Mouse (Mus musculus): ENCODE data around the gene Ptch2. TPM values are rescaled to one million over a fixed set of nuclear protein-coding genes. Genes with fewer than 3 reads are reported as not detected.

The Ptch2 gene
- total RNA-seq (2021) = 7.9 and 8.3 TPM in 2 replicates
- long read RNA-seq, experiment 1, full-length matches to known transcripts = 2 of 9 reads
- long read RNA-seq, experiment 1, partial matches to known transcripts = 4 of 9 reads
- long read RNA-seq, experiment 1, other reads (novel, unspliced or antisense) = 3 of 9 reads
- long read RNA-seq, experiment 2, full-length matches to known transcripts = 2 of 2 reads
- long read RNA-seq, experiment 2, partial matches to known transcripts = 0 of 2 reads
- long read RNA-seq, experiment 2, other reads (novel, unspliced or antisense) = 0 of 2 reads

GRCm38 (mm10) chr4:117095551-117096452, at the start of gene Ptch2:
Gene Ptch2, plus strand, starts transcription at chr4:117096075.
- DNase-seq = peak; percentile 88

GRCm38 (mm10) chr4:117048836-117049235, 47.0 kb upstream of the Ptch2 start:
- peak; percentile 51 for DNase-seq

- DNase-seq = no peak
Observed at GRCm38 (mm10) chr4:117049485-117049884, 46.4 kb upstream of the Ptch2 start.

GRCm38 (mm10) chr4:117052626-117053025, 43.2 kb upstream of the Ptch2 start:
- DNase-seq = no peak

- DNase-seq = no peak
Observed at GRCm38 (mm10) chr4:117053956-117054355, 41.9 kb upstream of the Ptch2 start.

GRCm38 (mm10) chr4:117056102-117056501, 39.8 kb upstream of the Ptch2 start:
- no peak for DNase-seq

- no peak for DNase-seq
Observed at GRCm38 (mm10) chr4:117056514-117056913, 39.4 kb upstream of the Ptch2 start.

GRCm38 (mm10) chr4:117058512-117058911, 37.4 kb upstream of the Ptch2 start:
- no peak for DNase-seq

GRCm38 (mm10) chr4:117062700-117063390, 33.0 kb upstream of the Ptch2 start:
- no peak for DNase-seq

GRCm38 (mm10) chr4:117068035-117068434, 27.8 kb upstream of the Ptch2 start:
- DNase-seq = no peak

- no peak for DNase-seq
Observed at GRCm38 (mm10) chr4:117069647-117070046, 26.2 kb upstream of the Ptch2 start.

GRCm38 (mm10) chr4:117070624-117071023, 25.3 kb upstream of the Ptch2 start:
- no peak for DNase-seq

- DNase-seq = no peak
Observed at GRCm38 (mm10) chr4:117071183-117071582, 24.7 kb upstream of the Ptch2 start.

GRCm38 (mm10) chr4:117087948-117088640, 7.8 kb upstream of the Ptch2 start:
- peak; percentile 71 for DNase-seq

- no peak for DNase-seq
Observed at GRCm38 (mm10) chr4:117090586-117090985, 5.3 kb upstream of the Ptch2 start.

- DNase-seq = no peak
Observed at GRCm38 (mm10) chr4:117094626-117095361, 1.1 kb upstream of the Ptch2 start.

GRCm38 (mm10) chr4:117096666-117097065, 791 bp downstream of the Ptch2 start:
- DNase-seq = peak; percentile 40

GRCm38 (mm10) chr4:117097969-117098763, 2.3 kb downstream of the Ptch2 start:
- DNase-seq = no peak

- DNase-seq = no peak
Observed at GRCm38 (mm10) chr4:117098764-117099036, 2.8 kb downstream of the Ptch2 start.

GRCm38 (mm10) chr4:117100036-117100435, 4.2 kb downstream of the Ptch2 start:
- DNase-seq = no peak

GRCm38 (mm10) chr4:117101218-117101617, 5.3 kb downstream of the Ptch2 start:
- peak; percentile 62 for DNase-seq
